Mouse (Mus musculus): ENCODE data around the gene Zbtb24. TPM values are rescaled to one million over a fixed set of nuclear protein-coding genes. Genes with fewer than 3 reads are reported as not detected.
"Not testable (repeated sequence)": the region's sequence is repeated elsewhere in the genome, so short reads cannot be mapped to it uniquely, and the experiment has no call there.

Zbtb24 gene
- polyA plus RNA-seq, 1 experiment from 2014 or later, result 20.1 TPM

DNA sequence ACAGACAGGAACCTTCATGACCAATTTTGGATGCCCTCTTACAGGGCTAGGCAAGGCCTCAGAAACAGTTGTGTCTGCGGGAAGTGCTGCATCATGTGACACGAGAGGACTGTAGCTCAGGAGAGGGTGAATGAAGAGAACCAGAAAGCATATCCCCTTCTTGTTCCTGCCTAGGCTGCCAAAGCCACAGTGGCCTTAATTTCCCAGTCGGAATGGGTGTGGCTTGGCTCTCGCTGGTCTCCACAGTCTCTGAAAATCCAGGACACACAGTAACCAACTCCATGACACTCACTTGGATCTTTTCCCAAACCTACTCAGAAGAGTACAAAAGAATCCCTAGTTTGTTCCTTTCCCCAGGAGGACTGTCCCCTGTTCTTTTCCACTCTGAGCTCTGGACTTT lies 50.8 kb downstream of the Zbtb24 start:
- Histone ChIP-seq H3K4me3 (ENCODE audit: low read depth, low read length) (no peak overlapping the region), H3K9ac (ENCODE audit: low read length) (no peak overlapping the region), H3K27me3 (ENCODE audit: control insufficient read depth, insufficient read depth, low read length) (no peaks in the 10 kb centered on the region), H3K4me1 (ENCODE audit: control insufficient read depth, insufficient read depth, low read length) (no peaks in the 10 kb centered on the region), H3K27ac (ENCODE audit: low read depth, low read length) (no peak overlapping the region), H3K4me2 (ENCODE audit: low read depth) (no peak overlapping the region), H3K9me3 (ENCODE audit: control insufficient read depth, low read length) (no peaks in the 10 kb centered on the region), H3K36me3 (ENCODE audit: control insufficient read depth, insufficient read depth, low read length) (no peaks in the 10 kb centered on the region)
- 73% methylated on average over 4 of the region's 4 CpGs for WGBS
- DNase-seq (ENCODE audit: low spot score) (no peak), ATAC-seq (ENCODE audit: insufficient read depth, low FRiP score, low TSS enrichment) (no peak)

DNA sequence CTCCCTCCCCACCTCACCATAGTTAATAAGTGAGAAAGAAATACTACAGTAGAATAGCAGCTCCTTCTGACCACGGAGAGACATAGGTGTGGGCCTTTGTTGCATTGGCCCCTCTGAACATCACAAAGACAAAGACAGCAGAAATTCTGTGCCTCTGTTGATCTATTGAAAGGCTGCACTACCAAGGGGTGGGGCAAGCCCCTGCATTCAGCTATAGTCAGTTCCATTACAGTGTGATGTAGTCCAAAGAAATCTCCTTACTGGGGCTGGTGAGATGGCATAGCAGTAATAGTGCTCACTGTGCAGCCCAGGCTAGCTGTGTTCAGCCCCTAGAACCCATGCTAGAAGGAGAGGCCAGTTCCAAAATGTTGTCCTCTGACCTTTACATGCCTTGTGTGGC lies 54.8 kb downstream of the Zbtb24 start:
- ATAC-seq (ENCODE audit: insufficient read depth, low FRiP score, low TSS enrichment), result no peak
- no peaks in the 10 kb centered on the region for H3K9me3 ChIP-seq (ENCODE audit: control insufficient read depth, low read length)
- no peak overlapping the region for H3K4me3 ChIP-seq (ENCODE audit: low read depth, low read length)
- no peaks in the 10 kb centered on the region for H3K36me3 ChIP-seq (ENCODE audit: control insufficient read depth, insufficient read depth, low read length)
- 69% methylated on average over 1 of the region's 1 CpGs for WGBS
- no peak overlapping the region for H3K4me2 ChIP-seq (ENCODE audit: low read depth)
- H3K27ac ChIP-seq (ENCODE audit: low read depth, low read length), result no peak overlapping the region
- no peaks in the 10 kb centered on the region for H3K4me1 ChIP-seq (ENCODE audit: control insufficient read depth, insufficient read depth, low read length)
- no peak overlapping the region for H3K9ac ChIP-seq (ENCODE audit: low read length)
- H3K27me3 ChIP-seq (ENCODE audit: control insufficient read depth, insufficient read depth, low read length), result no peaks in the 10 kb centered on the region
- DNase-seq (ENCODE audit: low spot score), result no peak

DNA sequence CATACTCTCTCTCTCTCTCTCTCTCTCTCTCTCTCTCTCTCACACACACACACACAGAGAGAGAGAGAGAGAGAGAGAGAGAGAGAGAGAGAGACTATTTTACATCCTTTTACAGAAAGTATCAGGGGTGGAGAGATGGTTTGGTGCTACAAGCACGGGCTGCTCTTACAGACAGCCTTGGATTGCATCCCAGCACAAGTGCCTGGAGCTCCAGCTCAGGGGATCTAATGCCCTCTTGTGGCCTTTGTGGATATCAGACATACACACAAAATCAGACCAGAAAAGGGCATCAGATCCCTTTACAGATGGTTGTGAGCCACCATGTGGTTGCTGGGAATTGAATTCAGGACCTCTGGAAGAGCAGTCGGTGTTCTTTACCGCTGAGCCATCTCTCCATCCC lies 55.3 kb downstream of the Zbtb24 start:
- H3K27me3 ChIP-seq (ENCODE audit: control insufficient read depth, insufficient read depth, low read length); H3K4me1 ChIP-seq (ENCODE audit: control insufficient read depth, insufficient read depth, low read length); H3K27ac ChIP-seq (ENCODE audit: low read depth, low read length); H3K4me2 ChIP-seq (ENCODE audit: low read depth); H3K4me3 ChIP-seq (ENCODE audit: low read depth, low read length); H3K36me3 ChIP-seq (ENCODE audit: control insufficient read depth, insufficient read depth, low read length); ATAC-seq (ENCODE audit: insufficient read depth, low FRiP score, low TSS enrichment); H3K9ac ChIP-seq (ENCODE audit: low read length); H3K9me3 ChIP-seq (ENCODE audit: control insufficient read depth, low read length): not testable (repeated sequence)
- peak; percentile 66 for DNase-seq (ENCODE audit: low spot score)
- 5% methylated on average over 3 of the region's 3 CpGs for WGBS

DNA sequence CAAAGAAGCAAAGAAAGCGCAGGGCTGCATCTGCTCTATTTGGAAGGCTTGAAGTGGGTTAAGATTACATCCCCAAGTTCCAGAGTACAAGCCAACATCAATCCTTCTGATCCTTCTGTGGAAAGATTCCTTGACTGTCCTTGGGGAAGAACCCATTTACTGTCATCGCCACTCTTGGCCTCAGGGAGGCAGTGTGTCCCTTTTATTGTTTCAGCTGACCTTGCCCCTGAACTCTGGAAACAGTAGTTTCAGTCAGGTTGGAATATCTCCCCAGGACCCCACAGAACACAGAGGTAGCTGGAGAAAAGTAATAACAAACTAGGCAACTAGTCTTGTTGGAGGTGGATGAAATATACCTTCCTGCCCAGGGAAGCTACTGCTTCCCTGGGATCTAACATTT lies 59.0 kb downstream of the Zbtb24 start:
- DNase-seq (ENCODE audit: low spot score), result no peak
- 42% methylated on average over 2 of the region's 2 CpGs for WGBS
- no peaks in the 10 kb centered on the region for H3K27me3 ChIP-seq (ENCODE audit: control insufficient read depth, insufficient read depth, low read length)

DNA sequence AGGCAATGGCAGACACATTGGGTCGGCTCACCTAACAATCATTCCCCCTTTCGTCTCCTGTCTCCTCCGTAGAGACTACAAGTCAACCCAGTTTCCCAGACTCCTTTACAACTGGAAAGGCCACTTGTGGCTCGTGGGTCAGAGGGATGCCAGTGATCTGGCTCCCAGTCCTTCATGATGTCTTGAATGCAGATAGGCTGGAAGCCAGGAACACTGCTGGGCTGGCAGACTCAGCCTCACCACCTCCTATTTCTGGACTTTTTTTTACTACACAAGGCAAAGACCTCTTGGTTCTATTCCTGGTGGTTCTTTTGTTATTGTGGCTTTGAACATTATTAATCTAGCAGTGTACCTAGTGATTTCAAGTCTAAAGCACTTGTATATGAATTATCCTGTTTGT lies 64.1 kb downstream of the Zbtb24 start:
- H3K4me1 ChIP-seq (ENCODE audit: control insufficient read depth, insufficient read depth, low read length), result no peaks in the 10 kb centered on the region

More for the DNA sequence above, 59.0 kb downstream of the Zbtb24 start:
- Histone ChIP-seq H3K36me3 (ENCODE audit: control insufficient read depth, insufficient read depth, low read length) (no peaks in the 10 kb centered on the region), H3K9me3 (ENCODE audit: control insufficient read depth, low read length) (no peaks in the 10 kb centered on the region), H3K4me2 (ENCODE audit: low read depth) (no peak overlapping the region), H3K4me1 (ENCODE audit: control insufficient read depth, insufficient read depth, low read length) (no peaks in the 10 kb centered on the region), H3K4me3 (ENCODE audit: low read depth, low read length) (no peak overlapping the region), H3K9ac (ENCODE audit: low read length) (no peak overlapping the region), H3K27ac (ENCODE audit: low read depth, low read length) (no peak overlapping the region)
- ATAC-seq (ENCODE audit: insufficient read depth, low FRiP score, low TSS enrichment), result no peak

DNA sequence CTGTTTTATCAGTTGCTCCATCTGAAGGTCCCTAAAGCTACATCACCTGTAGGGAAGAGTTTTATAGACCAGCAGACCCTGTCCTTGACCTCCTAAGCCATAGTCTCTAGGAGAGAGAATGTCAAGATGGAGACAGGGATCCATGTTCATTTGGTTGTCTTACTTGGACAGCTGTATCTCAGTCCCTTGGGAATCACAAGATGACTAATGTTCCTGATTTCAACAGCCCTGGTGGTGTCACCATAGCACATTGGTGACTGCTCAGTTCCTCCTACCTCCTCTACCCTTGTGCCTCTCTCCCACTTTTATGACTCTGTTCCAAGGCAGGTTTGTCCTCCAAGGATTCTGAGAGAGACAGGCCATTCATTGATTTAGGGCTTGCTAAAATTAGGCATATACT lies 64.7 kb downstream of the Zbtb24 start:
- Histone ChIP-seq H3K4me3 (ENCODE audit: low read depth, low read length) (no peak overlapping the region), H3K9me3 (ENCODE audit: control insufficient read depth, low read length) (no peaks in the 10 kb centered on the region), H3K27ac (ENCODE audit: low read depth, low read length) (no peak overlapping the region), H3K4me1 (ENCODE audit: control insufficient read depth, insufficient read depth, low read length) (no peaks in the 10 kb centered on the region), H3K27me3 (ENCODE audit: control insufficient read depth, insufficient read depth, low read length) (no peaks in the 10 kb centered on the region), H3K36me3 (ENCODE audit: control insufficient read depth, insufficient read depth, low read length) (no peaks in the 10 kb centered on the region), H3K4me2 (ENCODE audit: low read depth) (no peak overlapping the region), H3K9ac (ENCODE audit: low read length) (no peak overlapping the region)
- DNase-seq (ENCODE audit: low spot score), result no peak
- no peak for ATAC-seq (ENCODE audit: insufficient read depth, low FRiP score, low TSS enrichment)

More for the DNA sequence above, 64.1 kb downstream of the Zbtb24 start:
- Histone ChIP-seq H3K4me2 (ENCODE audit: low read depth) (no peak overlapping the region), H3K9me3 (ENCODE audit: control insufficient read depth, low read length) (no peaks in the 10 kb centered on the region), H3K27me3 (ENCODE audit: control insufficient read depth, insufficient read depth, low read length) (no peaks in the 10 kb centered on the region), H3K4me3 (ENCODE audit: low read depth, low read length) (no peak overlapping the region), H3K27ac (ENCODE audit: low read depth, low read length) (no peak overlapping the region), H3K36me3 (ENCODE audit: control insufficient read depth, insufficient read depth, low read length) (no peaks in the 10 kb centered on the region), H3K9ac (ENCODE audit: low read length) (no peak overlapping the region)
- DNase-seq (ENCODE audit: low spot score) (no peak), ATAC-seq (ENCODE audit: insufficient read depth, low FRiP score, low TSS enrichment) (no peak)
- 79% methylated on average over 4 of the region's 4 CpGs for WGBS

Other genes with a start within 250 kb of the Zbtb24 start
- 25.2 and 29.6 TPM in 2 replicates for gene Fig4, start 147.1 kb upstream of the Zbtb24 start, polyA plus RNA-seq (2014; fragmentation: Nextera tagmentation; extraction: Ambion mirVana)
- gene Ak9, start 146.4 kb upstream of the Zbtb24 start, polyA plus RNA-seq (2014; fragmentation: Nextera tagmentation; extraction: Ambion mirVana), result not detected in 2 replicates
- gene Mical1, start 25.9 kb downstream of the Zbtb24 start, polyA plus RNA-seq (2014; fragmentation: Nextera tagmentation; extraction: Ambion mirVana), result 31.1 and 34.9 TPM in 2 replicates
- gene Smpd2, start 40.0 kb downstream of the Zbtb24 start, polyA plus RNA-seq (2014; fragmentation: Nextera tagmentation; extraction: Ambion mirVana), result 47.3 and 49.1 TPM in 2 replicates
- 0.38 and 0.58 TPM in 2 replicates for gene Ppil6, start 40.1 kb downstream of the Zbtb24 start, polyA plus RNA-seq (2014; fragmentation: Nextera tagmentation; extraction: Ambion mirVana)
- 126 and 133 TPM in 2 replicates for gene Cd164, start 69.0 kb downstream of the Zbtb24 start, polyA plus RNA-seq (2014; fragmentation: Nextera tagmentation; extraction: Ambion mirVana)

Measured in neural tube, embryonic 11.5 days (tissue).